Mouse (Mus musculus) skeletal muscle tissue, postnatal 0 days (tissue): ENCODE measurements around the gene Anapc13. TPM values are rescaled to one million over a fixed set of nuclear protein-coding genes. Genes with fewer than 3 reads are reported as not detected.

Experiments
- polyA plus RNA-seq: library from polyadenylated mRNA; unstranded; fragments of >200 nt; fragmentation: Nextera tagmentation; extraction: Ambion mirVana; gene quantifications from 2 replicates; pipeline ENCODE4 v1.2.1, GENCODE M21; 2015

Gene Anapc13
- polyA plus RNA-seq = 173 and 182 TPM in 2 replicates

GRCm38 (mm10) chr9:102625983-102626838, at the start of gene Anapc13, which contains the start of gene Cep63:
Gene Anapc13, plus strand, starts transcription at chr9:102626296.
Gene Cep63, minus strand, starts transcription at chr9:102626534.

Other genes starting within 250 kb of the Anapc13 start
- 8.5 and 9.2 TPM in 2 replicates for gene Ky, start 120.5 kb upstream of the Anapc13 start, polyA plus RNA-seq
- gene Cep63, start 238 bp downstream of the Anapc13 start, polyA plus RNA-seq = 38.9 and 41.0 TPM in 2 replicates
- 24.8 and 29.6 TPM in 2 replicates for gene Amotl2, start 90.4 kb downstream of the Anapc13 start, polyA plus RNA-seq
- 11.3 and 13.5 TPM in 2 replicates for gene Ryk, start 208.6 kb downstream of the Anapc13 start, polyA plus RNA-seq